ENCODE assay signal across 9 mouse cellular contexts in the genomic region with DNA sequence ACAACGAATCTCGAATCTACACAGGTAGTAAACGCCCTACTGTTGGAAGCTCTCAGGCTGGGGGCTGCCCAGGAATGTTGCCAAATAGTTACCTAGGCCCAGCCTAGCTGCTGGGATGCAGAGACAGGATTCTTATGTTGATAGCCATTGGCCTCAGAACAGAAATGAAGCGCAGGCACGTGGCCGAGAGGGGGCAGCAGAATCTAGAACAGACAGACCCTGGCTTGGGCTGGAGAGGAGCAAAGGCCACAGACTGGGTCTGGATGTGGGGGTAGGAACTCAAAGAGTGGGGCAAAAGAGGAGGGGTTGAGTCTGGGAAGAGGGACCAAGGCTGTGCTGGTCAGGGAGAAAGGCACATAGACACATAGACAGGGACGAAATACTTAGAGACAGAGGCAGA. TPM values are rescaled to one million over a fixed set of nuclear protein-coding genes. Genes with fewer than 3 reads are reported as not detected.
A peak's percentile ranks its signal among the peaks of the same experiment; 100 is the strongest.
DNase-seq lines count a peak whose midpoint lies in the region; ATAC-seq and TF ChIP-seq lines count a peak whose summit lies in the region.
"Had no signal": no experiment of that assay in that cellular context is flagged by ENCODE, and none has a peak within 500 bp of the region (broad histone marks: within the 10 kb centered on the region; RNA-seq: fewer than 3 reads in every experiment).

No protein-coding gene starts in this region.

- no peaks in the 10 kb centered on the region for H3K9me3 ChIP-seq in E14TG2a.4 (ENCODE audit: low read length)
- H3K9me3 ChIP-seq in kidney, embryonic 16.5 days (ENCODE audit: low read length): no peaks in the 10 kb centered on the region
- no peaks in the 10 kb centered on the region for H3K9me3 ChIP-seq in lung, postnatal 0 days (ENCODE audit: low read length)
- H3K9me3 ChIP-seq: embryonic facial prominence, embryonic 12.5 days had no signal

- H3K27me3 ChIP-seq in E14TG2a.4 (ENCODE audit: insufficient read depth, low read length): peaks cover 35% of the 10 kb centered on the region
- H3K27me3 ChIP-seq in kidney, embryonic 16.5 days (ENCODE audit: insufficient read depth, low read length): no peaks in the 10 kb centered on the region
- H3K27me3 ChIP-seq in lung, postnatal 0 days (replicated peaks; ENCODE audit: insufficient read depth, low read length): no peaks in the 10 kb centered on the region
- H3K27me3 ChIP-seq: embryonic facial prominence, embryonic 12.5 days had no signal

- no peak overlapping the region for H3K9ac ChIP-seq in kidney, embryonic 16.5 days (replicated peaks; ENCODE audit: low read length)
- H3K9ac ChIP-seq in lung, postnatal 0 days (replicated peaks; ENCODE audit: low read depth): no peak overlapping the region
- H3K9ac ChIP-seq: embryonic facial prominence, embryonic 12.5 days had no signal

- peak; percentile 40 for TF ChIP-seq CTCF in E14TG2a.4 (conservative IDR thresholded peaks at IDR 0.05; ENCODE audit: low read length)
- peak; percentile 81 for TF ChIP-seq CTCF in lung, postnatal 0 days (IDR thresholded peaks at IDR 0.05)

- 0 out of 2 replicates have a peak overlapping the region, but pooled peaks have one; percentile 2 for H3K4me3 ChIP-seq in E14TG2a.4 (replicated peaks; ENCODE audit: low read length)
- H3K4me3 ChIP-seq in kidney, embryonic 16.5 days (ENCODE audit: low read length): no peak overlapping the region
- no peak overlapping the region for H3K4me3 ChIP-seq in lung, postnatal 0 days (ENCODE audit: low read depth, low read length)
- H3K4me3 ChIP-seq: embryonic facial prominence, embryonic 12.5 days had no signal

- WGBS in kidney, embryonic 16.5 days: 13% methylated on average over 7 of the region's 7 CpGs
- WGBS in lung, postnatal 0 days: 13% methylated on average over 7 of the region's 7 CpGs

- ATAC-seq in kidney, embryonic 16.5 days (ENCODE audit: low FRiP score, low TSS enrichment): peak; percentile 42; the same call in 1 of the 2 replicates
- peak; percentile 52 for ATAC-seq in lung, postnatal 0 days

- TF ChIP-seq EP300 in lung, postnatal 0 days (IDR thresholded peaks at IDR 0.05): no peak

- H3K4me2 ChIP-seq in kidney, embryonic 16.5 days (replicated peaks; ENCODE audit: low read depth, low read length): no peak overlapping the region
- no peak overlapping the region for H3K4me2 ChIP-seq in lung, postnatal 0 days (replicated peaks; ENCODE audit: low read depth, low read length)
- H3K4me2 ChIP-seq: embryonic facial prominence, embryonic 12.5 days had no signal

- no peak overlapping the region for H3K27ac ChIP-seq in kidney, embryonic 16.5 days (ENCODE audit: low read length)
- no peak overlapping the region for H3K27ac ChIP-seq in lung, postnatal 0 days (ENCODE audit: low read length)
- H3K27ac ChIP-seq: embryonic facial prominence, embryonic 12.5 days had no signal

- peaks cover 37% of the 10 kb centered on the region for H3K4me1 ChIP-seq in E14TG2a.4 (replicated peaks; ENCODE audit: low read depth, low read length)
- H3K4me1 ChIP-seq in kidney, embryonic 16.5 days (ENCODE audit: insufficient read depth, low read length): peaks cover 17% of the 10 kb centered on the region
- no peaks in the 10 kb centered on the region for H3K4me1 ChIP-seq in lung, postnatal 0 days (ENCODE audit: insufficient read depth, low read depth, low read length)

- DNase-seq in 3T3-L1 (ENCODE audit: low read depth, low spot score): peak; percentile 48
- peak; percentile 84 for DNase-seq in cerebellum, adult 9-10 months
- peak; percentile 54 to 61 for DNase-seq in gastrocnemius, adult 8-10 months (ENCODE audit: low spot score in 2 of 2)
- DNase-seq in lung, postnatal 0 days (ENCODE audit: low spot score): peak; percentile 64
- peak; percentile 35 for DNase-seq in right cerebral cortex, adult 18-20 months
- no peak for DNase-seq in natural killer cell, adult 2 months (ENCODE audit: low spot score in 2 of 2)

- H3K36me3 ChIP-seq in E14TG2a.4 (ENCODE audit: insufficient read depth, low read length): no peaks in the 10 kb centered on the region
- H3K36me3 ChIP-seq in kidney, embryonic 16.5 days (ENCODE audit: insufficient read depth, low read length): no peaks in the 10 kb centered on the region
- H3K36me3 ChIP-seq in lung, postnatal 0 days (ENCODE audit: insufficient read depth, low read length): no peaks in the 10 kb centered on the region
- H3K36me3 ChIP-seq: embryonic facial prominence, embryonic 12.5 days had no signal

RNA-seq across cellular contexts. Expression of gene Enho, which starts 14.1 kb away (rescaled TPM):
- total RNA-seq in gastrocnemius, adult 8-10 months (2022): 10 to 100 TPM in 3 of 4 experiments, 1 to 10 TPM in 1; 8.4 to 13.1 (median 10.3) TPM
- polyA plus RNA-seq in kidney, embryonic 16.5 days (2015; fragmentation: Nextera tagmentation; extraction: Ambion mirVana): 18.9 and 23.5 TPM in 2 replicates
- 18.9 and 25.0 TPM in 2 replicates for polyA plus RNA-seq in lung, postnatal 0 days (2015; fragmentation: Nextera tagmentation; extraction: Ambion mirVana)

RNA-seq across cellular contexts. Expression of gene Cntfr, which starts 42.7 kb away (rescaled TPM):
- 10 to 100 TPM; 17.8 to 25.6 (median 22.5) TPM for total RNA-seq in gastrocnemius, adult 8-10 months (2022)
- 18.8 and 22.8 TPM in 2 replicates for polyA plus RNA-seq in kidney, embryonic 16.5 days (2015; fragmentation: Nextera tagmentation; extraction: Ambion mirVana)
- polyA plus RNA-seq in lung, postnatal 0 days (2015; fragmentation: Nextera tagmentation; extraction: Ambion mirVana): 0.77 and 1.1 TPM in 2 replicates

RNA-seq across cellular contexts. Expression of gene Il11ra1, which starts 45.6 kb away (rescaled TPM):
- 10 to 100 TPM; 41.4 to 51.9 (median 49.4) TPM for total RNA-seq in gastrocnemius, adult 8-10 months (2022)
- 168 and 184 TPM in 2 replicates for polyA plus RNA-seq in kidney, embryonic 16.5 days (2015; fragmentation: Nextera tagmentation; extraction: Ambion mirVana)
- 62.1 and 72.6 TPM in 2 replicates for polyA plus RNA-seq in lung, postnatal 0 days (2015; fragmentation: Nextera tagmentation; extraction: Ambion mirVana)

RNA-seq across cellular contexts. Expression of gene Rpp25l, which starts 59.1 kb away (rescaled TPM):
- total RNA-seq in gastrocnemius, adult 8-10 months (2022): 10 to 100 TPM; 57.2 to 67.4 (median 59.9) TPM
- polyA plus RNA-seq in kidney, embryonic 16.5 days (2015; fragmentation: Nextera tagmentation; extraction: Ambion mirVana): 76.0 and 84.9 TPM in 2 replicates
- 45.6 and 51.8 TPM in 2 replicates for polyA plus RNA-seq in lung, postnatal 0 days (2015; fragmentation: Nextera tagmentation; extraction: Ambion mirVana)

Comparison
In these comparisons a context has a peak if more than half of its experiments do, and no peak if none do; other contexts are left out.
1. DNase-seq: peak in 3T3-L1 (single experiment), cerebellum, adult 9-10 months (single experiment), gastrocnemius, adult 8-10 months (2 of 2), lung, postnatal 0 days (single experiment) and right cerebral cortex, adult 18-20 months (single experiment); none in natural killer cell, adult 2 months (0 of 2).